Mouse (Mus musculus): ENCODE measurements around the gene Nfil3.

Nfil3 gene

GRCm38 (mm10) chr13:52940956-52941355 lies 39.9 kb downstream of the Nfil3 start:
- in situ Hi-C loops (cut with MboI, MseI) = no loop called here

- in situ Hi-C loops (cut with MboI, MseI) = loop anchor here (5.0 kb wide), 1 partner anchor 37 kb away; no protein-coding TSS in a partner anchor
Observed at GRCm38 (mm10) chr13:52930582-52930981, 50.3 kb downstream of the Nfil3 start.

DNA sequence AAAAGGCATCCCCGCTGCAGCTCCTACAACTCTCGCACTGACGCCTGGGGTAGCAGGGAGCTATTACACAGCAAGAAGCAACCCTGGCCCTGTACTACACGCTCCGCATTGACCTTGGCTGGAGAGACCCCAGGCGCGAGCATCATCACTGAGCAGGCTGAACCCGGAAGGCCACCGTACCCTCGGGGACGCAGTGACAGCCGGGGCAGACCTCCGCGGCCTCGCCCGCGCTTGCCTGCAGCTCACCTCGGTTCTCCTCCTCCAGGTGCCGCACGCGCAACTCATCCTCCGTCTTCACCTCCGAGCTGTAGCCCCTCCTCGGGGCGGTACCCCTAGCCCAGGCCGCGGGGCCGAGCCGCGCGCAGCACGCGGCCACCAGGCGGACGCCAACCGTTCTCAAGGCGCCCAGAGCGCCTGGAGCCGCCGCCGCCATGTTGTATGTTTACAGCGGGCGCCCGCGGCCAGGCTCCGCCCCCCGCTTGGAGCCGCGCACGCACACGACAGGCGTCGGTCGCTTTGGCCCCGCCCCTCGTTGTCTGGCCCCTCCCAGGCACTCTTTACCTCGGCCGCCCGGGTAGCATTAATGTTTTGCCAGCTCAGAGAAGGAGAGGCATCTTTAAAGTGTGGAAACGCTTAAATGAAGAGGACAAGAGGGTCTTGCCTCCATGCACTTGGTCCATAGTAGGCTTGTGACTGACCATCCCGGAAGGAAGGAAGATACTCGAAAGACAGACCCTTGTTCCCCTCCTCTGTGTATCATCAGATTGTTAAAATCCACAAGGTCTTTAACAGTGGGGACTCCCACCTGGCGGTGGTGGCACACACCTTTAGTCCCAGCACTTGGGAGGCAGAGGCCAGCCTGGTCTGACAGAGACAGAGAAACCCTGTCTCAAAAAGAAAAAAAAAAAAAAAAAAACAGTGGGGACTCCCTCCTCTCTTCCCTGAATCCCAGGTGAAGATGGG lies 51.4 kb downstream of the Nfil3 start, which contains the start of gene Auh:
Gene Auh (minus strand): TSS at position 473 of the 963 bp plus-strand sequence.
- in situ Hi-C loops (cut with MboI, MseI) = loop anchor here (5.0 kb wide), 1 partner anchor 38 kb away; no protein-coding TSS in a partner anchor

GRCm38 (mm10) chr13:52928392-52928791 lies 52.5 kb downstream of the Nfil3 start:
- in situ Hi-C loops (cut with MboI, MseI) = no loop called here

GRCm38 (mm10) chr13:52924457-52924856 lies 56.4 kb downstream of the Nfil3 start:
- in situ Hi-C loops (cut with MboI, MseI) = no loop called here

- in situ Hi-C loops (cut with MboI, MseI) = no loop called here
Observed at GRCm38 (mm10) chr13:52921966-52922365, 58.9 kb downstream of the Nfil3 start.

DNA sequence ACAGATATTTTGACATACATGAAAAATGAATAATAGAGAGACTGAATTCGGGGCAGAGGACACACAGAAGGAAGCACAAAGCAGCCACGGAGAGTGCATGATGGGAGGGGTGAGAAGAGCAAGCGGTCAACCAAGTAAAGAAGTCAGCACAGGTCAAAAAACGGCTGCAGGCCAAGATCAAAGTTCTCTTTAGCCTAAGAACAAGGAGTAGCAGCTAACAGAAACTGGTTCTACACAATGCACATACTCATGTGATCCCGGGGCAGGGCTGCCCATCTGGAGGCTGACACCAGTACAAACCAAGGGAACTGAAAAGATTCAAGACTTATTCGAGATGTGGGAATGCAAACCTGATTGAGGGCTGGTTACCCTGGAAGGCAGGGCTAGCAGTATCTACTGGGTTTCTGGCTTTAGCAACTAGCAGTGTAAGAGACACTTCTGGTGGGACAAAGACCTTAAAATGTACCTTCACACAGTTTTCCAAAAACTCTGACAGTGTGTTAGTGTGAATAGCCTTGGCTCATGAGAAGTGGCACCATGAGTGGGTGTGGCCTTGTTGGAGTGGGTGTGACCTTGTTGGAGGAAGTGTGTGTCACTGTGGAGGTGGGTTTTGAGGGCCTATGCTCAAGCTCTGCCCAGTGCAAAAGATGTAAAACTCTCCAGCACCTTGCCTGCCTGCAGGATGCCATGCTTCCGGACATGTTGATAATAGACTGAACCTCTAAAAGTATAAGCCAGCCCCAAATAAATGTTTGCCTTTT lies 59.6 kb downstream of the Nfil3 start:
- in situ Hi-C loops (cut with MboI, MseI) = no loop called here

DNA sequence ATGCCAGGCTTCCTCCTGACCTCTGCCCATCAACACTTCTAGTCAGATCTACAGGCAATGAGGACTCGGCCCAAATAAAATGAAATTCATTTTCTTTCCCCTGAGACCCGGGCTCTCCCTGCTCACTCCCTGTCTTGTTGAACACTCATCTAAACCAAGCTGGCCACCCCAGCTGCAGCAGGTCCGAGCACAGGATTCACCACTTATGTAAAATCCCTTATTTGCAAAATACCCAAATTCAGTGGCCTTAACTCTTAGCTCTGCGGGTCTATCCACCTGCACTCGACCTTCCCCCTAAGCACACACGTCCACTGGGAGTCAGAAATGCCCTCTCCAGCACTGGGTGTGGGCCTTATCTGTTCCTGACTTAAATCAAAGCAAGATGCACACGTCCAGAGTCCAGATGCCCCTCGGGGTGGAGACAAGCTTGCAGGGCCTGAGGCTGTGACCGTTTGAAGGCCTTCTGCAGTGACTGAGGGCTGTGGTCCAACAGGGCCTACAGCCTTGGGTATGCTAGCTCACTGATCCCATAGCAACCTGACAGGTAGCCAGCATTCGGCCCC lies 61.0 kb downstream of the Nfil3 start:
- in situ Hi-C loops (cut with MboI, MseI) = loop anchor here (5.0 kb wide), 1 partner anchor 58 kb away; no protein-coding TSS in a partner anchor

GRCm38 (mm10) chr13:52918333-52918732 lies 62.5 kb downstream of the Nfil3 start:
- in situ Hi-C loops (cut with MboI, MseI) = loop anchor here (5.0 kb wide), 1 partner anchor 56 kb away; no protein-coding TSS in a partner anchor

Data from regulatory T cell (primary cell).